17 mouse cellular contexts compared by ENCODE assay signal in the genomic region with DNA sequence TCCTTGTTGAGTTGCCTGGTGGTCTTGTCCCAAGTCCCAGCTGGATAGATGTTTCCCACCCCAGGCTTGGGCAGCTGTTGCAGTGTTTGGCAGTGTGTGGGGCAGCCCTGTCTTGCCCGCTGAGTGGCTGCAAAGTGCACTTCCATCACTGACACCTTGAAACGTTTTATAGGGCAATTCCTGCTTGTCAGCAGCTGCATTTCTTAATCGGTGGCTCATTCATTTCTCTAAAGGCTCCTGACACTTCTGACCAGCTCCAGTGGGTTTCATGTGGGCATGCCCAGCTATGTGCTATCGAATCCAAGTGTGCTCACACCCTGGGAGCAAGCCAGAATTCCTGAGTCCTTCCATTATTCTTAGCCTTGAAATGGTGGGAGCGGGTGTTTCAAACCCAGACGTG.
DNase-seq lines count a peak whose midpoint lies in the region; ATAC-seq and TF ChIP-seq lines count a peak whose summit lies in the region.
"Had no signal": no experiment of that assay in that cellular context is flagged by ENCODE, and none has a peak within 500 bp of the region (broad histone marks: within the 10 kb centered on the region; RNA-seq: fewer than 3 reads in every experiment).

No protein-coding gene starts in this region.

- H3K4me2 ChIP-seq in lung, embryonic 14.5 days: no peak overlapping the region
- no peak overlapping the region for H3K4me2 ChIP-seq in lung, embryonic 16.5 days (ENCODE audit: low read depth, low read length)
- H3K4me2 ChIP-seq in hindbrain, embryonic 12.5 days (replicated peaks): no peak overlapping the region
- H3K4me2 ChIP-seq: forebrain, embryonic 12.5 days; intestine, embryonic 15.5 days; kidney, embryonic 15.5 days; liver, embryonic 15.5 days had no signal

- no peak for TF ChIP-seq CTCF in lung, embryonic 14.5 days (IDR thresholded peaks at IDR 0.05; ENCODE audit: low read depth)
- no peak for TF ChIP-seq CTCF in lung, adult 2 months (IDR thresholded peaks at IDR 0.05; ENCODE audit: insufficient read depth, low read length)

- no peak overlapping the region for H3K27ac ChIP-seq in lung, embryonic 14.5 days (ENCODE audit: low read depth)
- H3K27ac ChIP-seq in lung, embryonic 16.5 days (ENCODE audit: low read length): no peak overlapping the region
- H3K27ac ChIP-seq in hindbrain, embryonic 12.5 days: no peak overlapping the region
- H3K27ac ChIP-seq: forebrain, embryonic 12.5 days; intestine, embryonic 15.5 days; kidney, embryonic 15.5 days; liver, embryonic 15.5 days had no signal

- no peaks in the 10 kb centered on the region for H3K36me3 ChIP-seq in lung, embryonic 14.5 days (ENCODE audit: insufficient read depth)
- no peaks in the 10 kb centered on the region for H3K36me3 ChIP-seq in lung, embryonic 16.5 days (ENCODE audit: control insufficient read depth, insufficient read depth, low read length)
- H3K36me3 ChIP-seq in hindbrain, embryonic 12.5 days: no peaks in the 10 kb centered on the region
- H3K36me3 ChIP-seq: forebrain, embryonic 12.5 days; intestine, embryonic 15.5 days; kidney, embryonic 15.5 days; liver, embryonic 15.5 days had no signal

- no peak overlapping the region for H3K4me3 ChIP-seq in lung, embryonic 14.5 days (ENCODE audit: low read depth, low read length)
- no peak overlapping the region for H3K4me3 ChIP-seq in lung, adult 2 months (replicated peaks; ENCODE audit: extremely low read depth, low read depth, low read length)
- H3K4me3 ChIP-seq in lung, embryonic 16.5 days (ENCODE audit: low read length): no peak overlapping the region
- H3K4me3 ChIP-seq in hindbrain, embryonic 12.5 days: no peak overlapping the region
- H3K4me3 ChIP-seq: forebrain, embryonic 12.5 days; intestine, embryonic 15.5 days; kidney, embryonic 15.5 days; liver, embryonic 15.5 days had no signal

- no peaks in the 10 kb centered on the region for H3K9me3 ChIP-seq in lung, embryonic 14.5 days (ENCODE audit: low read depth, low read length)
- H3K9me3 ChIP-seq in lung, embryonic 16.5 days (ENCODE audit: control insufficient read depth, low read length): no peaks in the 10 kb centered on the region
- H3K9me3 ChIP-seq in hindbrain, embryonic 12.5 days (replicated peaks): no peaks in the 10 kb centered on the region
- H3K9me3 ChIP-seq: forebrain, embryonic 12.5 days; intestine, embryonic 15.5 days; kidney, embryonic 15.5 days; liver, embryonic 15.5 days had no signal

- no peak for TF ChIP-seq POLR2A in lung, adult 2 months (IDR thresholded peaks at IDR 0.05; ENCODE audit: borderline replicate concordance, extremely low read depth, low read depth, low read length)

- H3K4me1 ChIP-seq in lung, embryonic 14.5 days (ENCODE audit: insufficient read depth): no peaks in the 10 kb centered on the region; the same call in 1 of the 2 replicates
- peaks cover 2% of the 10 kb centered on the region; the same call in 1 of the 2 replicates for H3K4me1 ChIP-seq in lung, adult 2 months (ENCODE audit: control insufficient read depth, insufficient read depth, low read length)
- no peaks in the 10 kb centered on the region for H3K4me1 ChIP-seq in lung, embryonic 16.5 days (replicated peaks; ENCODE audit: control insufficient read depth, insufficient read depth, low read length)
- no peaks in the 10 kb centered on the region for H3K4me1 ChIP-seq in hindbrain, embryonic 12.5 days
- H3K4me1 ChIP-seq: forebrain, embryonic 12.5 days; intestine, embryonic 15.5 days; kidney, embryonic 15.5 days; liver, embryonic 15.5 days had no signal

- WGBS in lung, embryonic 14.5 days: 31% methylated on average over 6 of the region's 6 CpGs
- 46% methylated on average over 6 of the region's 6 CpGs for WGBS in lung, adult 2 months
- 36% methylated on average over 6 of the region's 6 CpGs for WGBS in lung, embryonic 16.5 days
- WGBS in hindbrain, embryonic 12.5 days: 67% methylated on average over 6 of the region's 6 CpGs

- H3K9ac ChIP-seq in lung, embryonic 14.5 days: no peak overlapping the region
- H3K9ac ChIP-seq in lung, embryonic 16.5 days (ENCODE audit: low read length): no peak overlapping the region
- H3K9ac ChIP-seq in hindbrain, embryonic 12.5 days: no peak overlapping the region
- H3K9ac ChIP-seq: forebrain, embryonic 12.5 days; intestine, embryonic 15.5 days; kidney, embryonic 15.5 days; liver, embryonic 15.5 days had no signal

- DNase-seq in lung, embryonic 14.5 days: peak; percentile 64
- DNase-seq in lung, adult 2 months: no peak
- DNase-seq in heart, postnatal 4 days: peak; percentile 48
- no peak for DNase-seq in urinary bladder, adult 18-20 months (ENCODE audit: low spot score in 2 of 2)
- DNase-seq in MN1 (ENCODE audit: low spot score): no peak
- DNase-seq: B cell, adult 2 months; cerebellum, adult 9-11 months; gastrocnemius, postnatal 36 days; midbrain, embryonic 14.5 days; retina, postnatal 1 day; thymus, postnatal 36 days had no signal

- peak; percentile 79 for ATAC-seq in lung, embryonic 14.5 days (ENCODE audit: insufficient read depth)
- ATAC-seq in lung, embryonic 16.5 days (ENCODE audit: low read depth): peak; percentile 82
- no peak for ATAC-seq in hindbrain, embryonic 12.5 days (ENCODE audit: low FRiP score)
- ATAC-seq: intestine, embryonic 15.5 days had no signal

- no peaks in the 10 kb centered on the region for H3K27me3 ChIP-seq in lung, embryonic 14.5 days (ENCODE audit: insufficient read depth, low read length)
- H3K27me3 ChIP-seq in lung, embryonic 16.5 days (ENCODE audit: control insufficient read depth, insufficient read depth, low read depth, low read length): no peaks in the 10 kb centered on the region
- no peaks in the 10 kb centered on the region for H3K27me3 ChIP-seq in hindbrain, embryonic 12.5 days
- H3K27me3 ChIP-seq: forebrain, embryonic 12.5 days; intestine, embryonic 15.5 days; kidney, embryonic 15.5 days; liver, embryonic 15.5 days had no signal

Comparison
In these comparisons a context has a peak if more than half of its experiments do, and no peak if none do; other contexts are left out.
1. DNase-seq: peak in lung, embryonic 14.5 days (single experiment) and heart, postnatal 4 days (single experiment); none in lung, adult 2 months (single experiment), urinary bladder, adult 18-20 months (0 of 2) and MN1 (single experiment).